Comparison of ENCODE assay signal across 30 mouse cellular contexts in the genomic region with DNA sequence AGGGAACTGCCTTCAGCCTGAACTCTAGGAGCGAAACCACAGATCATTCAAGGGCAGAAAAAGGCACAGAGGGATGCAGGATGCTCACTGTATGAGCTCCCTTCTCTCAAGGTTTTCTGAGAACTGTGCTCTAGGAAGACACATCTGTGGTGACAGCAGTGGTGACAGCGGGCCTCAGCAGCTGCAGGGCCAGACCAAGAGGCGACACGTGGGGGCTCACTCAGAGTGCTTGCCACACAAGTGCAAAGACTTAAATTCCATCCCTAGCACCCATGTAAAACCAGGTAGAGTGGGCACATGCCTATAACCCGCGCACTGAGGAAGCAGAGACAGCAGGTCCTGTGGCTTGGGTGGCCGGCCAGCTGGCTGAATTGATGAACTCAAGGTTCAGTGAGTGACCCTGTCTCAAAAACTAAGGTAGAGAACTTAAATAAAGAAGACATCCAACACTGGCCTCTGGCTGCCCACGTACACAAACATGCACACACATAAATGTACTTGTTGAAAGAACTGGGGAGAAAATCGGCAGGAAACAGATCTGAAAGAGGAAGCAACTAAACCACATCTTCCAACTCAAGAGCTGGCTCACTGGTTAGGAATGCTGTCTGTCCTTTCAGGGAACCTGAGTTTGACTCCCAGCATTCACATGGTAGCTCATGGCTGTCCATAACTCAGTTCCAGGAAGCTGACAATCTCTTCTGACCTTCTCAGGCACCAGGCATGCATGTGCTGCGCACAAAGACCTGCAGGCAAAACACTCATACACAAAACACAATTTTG. TPM values are rescaled to one million over a fixed set of nuclear protein-coding genes. Genes with fewer than 3 reads are reported as not detected.
DNase-seq lines count a peak whose midpoint lies in the region; ATAC-seq and TF ChIP-seq lines count a peak whose summit lies in the region.
"Had no signal": no experiment of that assay in that cellular context is flagged by ENCODE, and none has a peak within 500 bp of the region (broad histone marks: within the 10 kb centered on the region; RNA-seq: fewer than 3 reads in every experiment).

No protein-coding gene starts in this region.

- POLR2A ChIA-PET in Patski (lab: Charles Lee): no interaction called here

- in situ Hi-C loops in Patski (cut with MboI; ENCODE audit: low pct_unique_long_range_greater_than_20kb): no loop called here

- intact Hi-C loops in gastrocnemius, postnatal 14 days (cut with DNase I; ENCODE audit: low total_unique reads): no loop called here

- H3K4me2 ChIP-seq in liver, embryonic 11.5 days: no peak overlapping the region
- H3K4me2 ChIP-seq in liver, postnatal 0 days (ENCODE audit: low read depth, low read length): no peak overlapping the region
- H3K4me2 ChIP-seq: heart, embryonic 15.5 days; hindbrain, embryonic 15.5 days; lung, embryonic 14.5 days; midbrain, embryonic 15.5 days had no signal

- no peaks in the 10 kb centered on the region for H3K27me3 ChIP-seq in liver, embryonic 11.5 days (replicated peaks; ENCODE audit: control insufficient read depth, insufficient read depth, low read length)
- H3K27me3 ChIP-seq in liver, postnatal 0 days (ENCODE audit: insufficient read depth, low read length): no peaks in the 10 kb centered on the region
- H3K27me3 ChIP-seq in C2C12 (ENCODE audit: control insufficient read depth, insufficient read depth, insufficient read length) (no peaks in the 10 kb centered on the region), Patski (no peaks in the 10 kb centered on the region)
- H3K27me3 ChIP-seq: heart, embryonic 15.5 days; hindbrain, embryonic 15.5 days; midbrain, embryonic 15.5 days had no signal

- peaks cover 40% of the 10 kb centered on the region for H3K36me3 ChIP-seq in liver, embryonic 11.5 days (ENCODE audit: control insufficient read depth, insufficient read depth, low read length)
- peaks cover 70% of the 10 kb centered on the region for H3K36me3 ChIP-seq in liver, postnatal 0 days (replicated peaks; ENCODE audit: insufficient read depth, low read length)
- H3K36me3 ChIP-seq in C2C12 (ENCODE audit: control insufficient read depth, insufficient read depth): peaks cover 84% of the 10 kb centered on the region
- H3K36me3 ChIP-seq: hindbrain, embryonic 15.5 days; midbrain, embryonic 15.5 days had no signal

- H3K79me2 ChIP-seq in C2C12 (ENCODE audit: control insufficient read depth, insufficient read depth): no peaks in the 10 kb centered on the region

- no peak overlapping the region for H3K9ac ChIP-seq in liver, embryonic 11.5 days (ENCODE audit: low read depth, low read length)
- no peak overlapping the region for H3K9ac ChIP-seq in liver, postnatal 0 days (replicated peaks)
- H3K9ac ChIP-seq: forebrain, postnatal 0 days; heart, embryonic 15.5 days; hindbrain, embryonic 15.5 days; lung, embryonic 14.5 days; midbrain, embryonic 15.5 days had no signal

- no peaks in the 10 kb centered on the region for H3K9me3 ChIP-seq in liver, embryonic 11.5 days (ENCODE audit: control insufficient read depth, low read length)
- H3K9me3 ChIP-seq in liver, postnatal 0 days (ENCODE audit: low read length): no peaks in the 10 kb centered on the region
- H3K9me3 ChIP-seq: heart, embryonic 15.5 days; hindbrain, embryonic 15.5 days; midbrain, embryonic 15.5 days had no signal

- no peak for TF ChIP-seq CTCF in liver, postnatal 0 days (IDR thresholded peaks at IDR 0.05; ENCODE audit: low read depth)
- TF ChIP-seq CTCF in C2C12 (IDR thresholded peaks at IDR 0.05; ENCODE audit: control insufficient read depth, insufficient read depth, insufficient read length) (no peak), Patski (IDR thresholded peaks at IDR 0.05) (no peak)

- H3K4me1 ChIP-seq in liver, embryonic 11.5 days (replicated peaks; ENCODE audit: control insufficient read depth, insufficient read depth, low read length): peaks cover 14% of the 10 kb centered on the region
- H3K4me1 ChIP-seq in liver, postnatal 0 days (ENCODE audit: insufficient read depth): no peaks in the 10 kb centered on the region
- H3K4me1 ChIP-seq: heart, embryonic 15.5 days; hindbrain, embryonic 15.5 days; midbrain, embryonic 15.5 days had no signal

- no peaks in the 10 kb centered on the region for H3K79me3 ChIP-seq in C2C12 (ENCODE audit: low read depth)

- H3K4me3 ChIP-seq in liver, embryonic 11.5 days (ENCODE audit: low read depth, low read length): no peak overlapping the region
- no peak overlapping the region for H3K4me3 ChIP-seq in liver, postnatal 0 days (ENCODE audit: low read depth, low read length)
- no peak overlapping the region for H3K4me3 ChIP-seq in C2C12 (ENCODE audit: insufficient read depth, poor library complexity, severe bottlenecking)
- H3K4me3 ChIP-seq: heart, embryonic 15.5 days; hindbrain, embryonic 15.5 days; midbrain, embryonic 15.5 days had no signal

- 67% methylated on average over 10 of the region's 10 CpGs for WGBS in liver, embryonic 11.5 days
- WGBS in liver, postnatal 0 days (ENCODE audit: insufficient replicate concordance): 61% methylated on average over 10 of the region's 10 CpGs

- H3K27ac ChIP-seq in liver, embryonic 11.5 days (ENCODE audit: low read depth, low read length): peak overlapping the region; percentile 28
- H3K27ac ChIP-seq in liver, postnatal 0 days (ENCODE audit: low read depth): no peak overlapping the region
- H3K27ac ChIP-seq: heart, embryonic 15.5 days; hindbrain, embryonic 15.5 days; midbrain, embryonic 15.5 days had no signal

- ATAC-seq in liver, embryonic 11.5 days (replicated peaks; ENCODE audit: low FRiP score): no peak
- no peak for ATAC-seq in liver, postnatal 0 days
- peak; percentile 55 for ATAC-seq in Patski
- peak; percentile 63 to 80 for ATAC-seq in hematopoietic stem cell, adult 5-6 weeks (replicated peaks in 1 of 2; ENCODE audit: insufficient read depth in 1 of 2, low FRiP score in 2 of 2, low TSS enrichment in 1 of 2, low read depth in 1 of 2, poor library complexity in 2 of 2, severe bottlenecking in 2 of 2)
- ATAC-seq: CD4-positive, CD25-positive, alpha-beta regulatory T cell, adult 4 months; forebrain, postnatal 0 days; midbrain, embryonic 15.5 days had no signal

- no peak for DNase-seq in liver, embryonic 11.5 days (ENCODE audit: low spot score)
- no peak for DNase-seq in liver, postnatal 0 days
- DNase-seq in Patski (ENCODE audit: low read depth, low spot score): peak; percentile 31
- DNase-seq in cerebellum, adult 11-12 months: no peak
- no peak for DNase-seq in spleen, postnatal 36 days (ENCODE audit: low spot score in 2 of 2)
- DNase-seq in gastrocnemius, postnatal 14 days: no peak
- DNase-seq: adrenal gland, postnatal 36 days; cerebellum, adult 11 months; cerebellum, postnatal 25 days; forebrain, postnatal 0 days; gastrocnemius, postnatal 36 days; heart, postnatal 4 days; kidney, adult 8-10 months; layer of hippocampus, postnatal 36 days; lung, embryonic 14.5 days; right cerebral cortex, adult 18-20 months had no signal

- CTCF ChIA-PET in Patski (lab: Charles Lee): interaction anchor here (1.0 to 2.2 kb wide), 4 partner anchors 10 to 102 kb away, joined by 3 to 7 read pairs (median 4); no protein-coding TSS in a partner anchor

- TF ChIP-seq EP300 in liver, postnatal 0 days (IDR thresholded peaks at IDR 0.05; ENCODE audit: low read depth): no peak

- no peak overlapping the region for H3ac ChIP-seq in C2C12 (ENCODE audit: control insufficient read depth, insufficient read length, low read depth)

TF ChIP-seq in C2C12, 6 proteins besides CTCF, POLR2A, EP300 and RAD21:
- no peak for TF ChIP-seq MAX (IDR thresholded peaks at IDR 0.05)
- TF ChIP-seq FOSL1 (IDR thresholded peaks at IDR 0.05; ENCODE audit: insufficient read depth, low read length, poor library complexity, severe bottlenecking): peak; percentile 25
- peak; percentile 39 for TF ChIP-seq MYOD1 (IDR thresholded peaks at IDR 0.05; ENCODE audit: control insufficient read depth, insufficient read length, low read depth)
- no peak for TF ChIP-seq USF1 (IDR thresholded peaks at IDR 0.05; ENCODE audit: low read depth)

RNA-seq across cellular contexts. Expression of gene Cldn5, which starts 12.2 kb away (rescaled TPM):
- polyA plus RNA-seq in liver, embryonic 11.5 days (2014; fragmentation: Nextera tagmentation; extraction: Ambion mirVana): 18.5 and 18.8 TPM in 2 replicates
- polyA plus RNA-seq in liver, postnatal 0 days (2015; fragmentation: Nextera tagmentation; extraction: Ambion mirVana): 11.5 and 13.9 TPM in 2 replicates
- 0.02 TPM for polyA plus RNA-seq in C2C12 (2012; fragmentation: generic; extraction: Trizol)
- polyA plus RNA-seq in Patski (2021): not detected
- total RNA-seq in hematopoietic stem cell, adult 5-6 weeks (2017): 0.10 TPM in 1 of 2 replicates, not detected in the other
- 10 to 100 TPM; 31.4 to 38.9 TPM for total RNA-seq in gastrocnemius, postnatal 14 days (2021)
- polyA plus RNA-seq: CD4-positive, CD25-positive, alpha-beta regulatory T cell, adult 4 months had no signal

RNA-seq across cellular contexts. Expression of gene Ufd1, which starts 22.8 kb away (rescaled TPM):
- polyA plus RNA-seq in liver, embryonic 11.5 days (2014; fragmentation: Nextera tagmentation; extraction: Ambion mirVana): 69.1 and 71.1 TPM in 2 replicates
- polyA plus RNA-seq in liver, postnatal 0 days (2015; fragmentation: Nextera tagmentation; extraction: Ambion mirVana): 39.2 and 41.0 TPM in 2 replicates
- 35.5 TPM for polyA plus RNA-seq in C2C12 (2012; fragmentation: generic; extraction: Trizol)
- polyA plus RNA-seq in Patski (2021): 73.0 TPM
- 67.4 and 82.8 TPM in 2 replicates for total RNA-seq in hematopoietic stem cell, adult 5-6 weeks (2017)
- total RNA-seq in gastrocnemius, postnatal 14 days (2021): 10 to 100 TPM; 44.4 to 48.9 TPM

RNA-seq across cellular contexts. Expression of gene Cdc45, which starts 23.0 kb away (rescaled TPM):
- 66.7 and 76.8 TPM in 2 replicates for polyA plus RNA-seq in liver, embryonic 11.5 days (2014; fragmentation: Nextera tagmentation; extraction: Ambion mirVana)
- 15.8 and 18.7 TPM in 2 replicates for polyA plus RNA-seq in liver, postnatal 0 days (2015; fragmentation: Nextera tagmentation; extraction: Ambion mirVana)
- polyA plus RNA-seq in C2C12 (2012; fragmentation: generic; extraction: Trizol) (52.1 TPM), Patski (2021) (20.0 TPM)
- total RNA-seq in hematopoietic stem cell, adult 5-6 weeks (2017): 50.9 and 63.8 TPM in 2 replicates
- total RNA-seq in gastrocnemius, postnatal 14 days (2021): 1 to 10 TPM; 2.4 to 2.6 TPM

RNA-seq across cellular contexts. Expression of gene 2510002D24Rik, which starts 47.6 kb away (rescaled TPM):
- 41.9 and 51.5 TPM in 2 replicates for polyA plus RNA-seq in liver, embryonic 11.5 days (2014; fragmentation: Nextera tagmentation; extraction: Ambion mirVana)
- polyA plus RNA-seq in liver, postnatal 0 days (2015; fragmentation: Nextera tagmentation; extraction: Ambion mirVana): 9.7 and 11.8 TPM in 2 replicates
- polyA plus RNA-seq in C2C12 (2012; fragmentation: generic; extraction: Trizol): 1.5 TPM
- 17.6 TPM for polyA plus RNA-seq in Patski (2021)
- total RNA-seq in hematopoietic stem cell, adult 5-6 weeks (2017): 60.7 and 64.3 TPM in 2 replicates
- total RNA-seq in gastrocnemius, postnatal 14 days (2021): 10 to 100 TPM; 13.8 to 14.3 TPM

RNA-seq across cellular contexts. Expression of gene Gm28539, which starts 47.6 kb away (rescaled TPM):
- polyA plus RNA-seq in liver, embryonic 11.5 days (2014; fragmentation: Nextera tagmentation; extraction: Ambion mirVana): 0.11 TPM in 1 of 2 replicates, not detected in the other
- not detected in 2 replicates for polyA plus RNA-seq in liver, postnatal 0 days (2015; fragmentation: Nextera tagmentation; extraction: Ambion mirVana)
- polyA plus RNA-seq in C2C12 (2012; fragmentation: generic; extraction: Trizol) (not detected), Patski (2021) (10.8 TPM)
- not detected in 2 replicates for total RNA-seq in hematopoietic stem cell, adult 5-6 weeks (2017)
- total RNA-seq in gastrocnemius, postnatal 14 days (2021): 1 to 10 TPM; 1.3 to 2.1 TPM
- total RNA-seq: forebrain, postnatal 0 days; liver, adult 2 months had no signal
- polyA plus RNA-seq: CD4-positive, CD25-positive, alpha-beta regulatory T cell, adult 4 months; embryonic facial prominence, embryonic 14.5 days; forebrain, postnatal 0 days; heart, embryonic 15.5 days; intestine, embryonic 14.5 days; limb, embryonic 11.5 days; lung, embryonic 14.5 days; neural tube, embryonic 14.5 days; stomach, embryonic 16.5 days; thymus, postnatal 0 days; urinary bladder, adult 2 months had no signal

Comparison
In these comparisons a context has a peak if more than half of its experiments do, and no peak if none do; other contexts are left out.
1. ATAC-seq: peak in Patski (single experiment) and hematopoietic stem cell, adult 5-6 weeks (2 of 2); none in liver, embryonic 11.5 days (single experiment) and liver, postnatal 0 days (single experiment).
2. RNA of gene Cldn5, which starts 12.2 kb away (polyA plus RNA-seq): 18.5 to 18.8 TPM in liver, embryonic 11.5 days and 11.5 to 13.9 TPM in liver, postnatal 0 days; 0.02 TPM in C2C12 (single experiment) and not detected in Patski (single experiment); every median in the first group is over 10 times any median in the second.